ENCODE assay signal across 13 mouse cellular contexts in genomic region chr17:49996626-49997152, GRCm38 (mm10).
DNase-seq lines count a peak whose midpoint lies in the region; ATAC-seq and TF ChIP-seq lines count a peak whose summit lies in the region.
"Had no signal": no experiment of that assay in that cellular context is flagged by ENCODE, and none has a peak within 500 bp of the region (broad histone marks: within the 10 kb centered on the region; RNA-seq: fewer than 3 reads in every experiment).

No protein-coding gene starts in this region.

- peak overlapping the region; percentile 6; the same call in 1 of the 2 replicates for H3K27ac ChIP-seq in liver, embryonic 13.5 days
- H3K27ac ChIP-seq in liver, postnatal 0 days (ENCODE audit: low read depth): no peak overlapping the region
- peak overlapping the region; percentile 84 for H3K27ac ChIP-seq in limb, embryonic 10.5 days
- H3K27ac ChIP-seq in left cerebral cortex, adult 2 months: no peak overlapping the region

- intact Hi-C loops in heart, postnatal 25 days (cut with DNase I): no loop called here
- intact Hi-C loops in left cerebral cortex, adult 2 months (cut with DNase I): no loop called here

- no peak overlapping the region for H3K4me2 ChIP-seq in liver, embryonic 13.5 days
- H3K4me2 ChIP-seq in liver, postnatal 0 days (ENCODE audit: low read depth, low read length): no peak overlapping the region

- H3K9me3 ChIP-seq in liver, embryonic 13.5 days (replicated peaks): no peaks in the 10 kb centered on the region
- H3K9me3 ChIP-seq in liver, postnatal 0 days (ENCODE audit: low read length): no peaks in the 10 kb centered on the region
- no peaks in the 10 kb centered on the region for H3K9me3 ChIP-seq in limb, embryonic 10.5 days (replicated peaks)

- H3K4me3 ChIP-seq in liver, embryonic 13.5 days (replicated peaks): no peak overlapping the region
- H3K4me3 ChIP-seq in liver, postnatal 0 days (ENCODE audit: low read depth, low read length): no peak overlapping the region
- no peak overlapping the region for H3K4me3 ChIP-seq in limb, embryonic 10.5 days
- H3K4me3 ChIP-seq in left cerebral cortex, adult 2 months: no peak overlapping the region

- H3K4me1 ChIP-seq in liver, embryonic 13.5 days (replicated peaks): 0 out of 2 replicates have a peak, but pooled peaks cover 4% of the 10 kb centered on the region
- H3K4me1 ChIP-seq in liver, postnatal 0 days (ENCODE audit: insufficient read depth): no peaks in the 10 kb centered on the region
- H3K4me1 ChIP-seq in limb, embryonic 10.5 days: peaks cover 49% of the 10 kb centered on the region

- ATAC-seq in liver, embryonic 13.5 days (ENCODE audit: low read depth): no peak
- ATAC-seq in liver, postnatal 0 days: no peak

- H3K27me3 ChIP-seq in liver, embryonic 13.5 days: no peaks in the 10 kb centered on the region
- H3K27me3 ChIP-seq in liver, postnatal 0 days (ENCODE audit: insufficient read depth, low read length): no peaks in the 10 kb centered on the region
- no peaks in the 10 kb centered on the region for H3K27me3 ChIP-seq in limb, embryonic 10.5 days (ENCODE audit: low read depth, poor library complexity, severe bottlenecking)

- no peak for TF ChIP-seq EP300 in liver, postnatal 0 days (IDR thresholded peaks at IDR 0.05; ENCODE audit: low read depth)

- no peak overlapping the region for H3K9ac ChIP-seq in liver, embryonic 13.5 days
- no peak overlapping the region for H3K9ac ChIP-seq in liver, postnatal 0 days (replicated peaks)

- 57% methylated on average over 5 of the region's 5 CpGs for WGBS in liver, embryonic 13.5 days (ENCODE audit: insufficient replicate concordance)
- 65% methylated on average over 5 of the region's 5 CpGs for WGBS in liver, postnatal 0 days (ENCODE audit: insufficient replicate concordance)
- 17% methylated on average over 5 of the region's 5 CpGs for WGBS in limb, embryonic 10.5 days

- peak; percentile 28 for DNase-seq in gastrocnemius, adult 18-20 months (ENCODE audit: low spot score)
- no peak for DNase-seq in gastrocnemius, postnatal 10 days
- no peak for DNase-seq in liver, embryonic 13.5 days
- no peak for DNase-seq in liver, postnatal 0 days
- peak; percentile 31 for DNase-seq in heart, postnatal 25 days (ENCODE audit: low spot score)
- peak; percentile 49 for DNase-seq in limb, embryonic 10.5 days (ENCODE audit: low spot score)
- no peak for DNase-seq in thymus, adult 18-20 months
- no peak for DNase-seq in left cerebral cortex, adult 2 months (ENCODE audit: extremely low spot score in 1 of 2, low spot score in 2 of 2)
- DNase-seq: adrenal gland, adult 8-10 months; cerebellum, postnatal 36 days; liver; right cerebral cortex, adult 18-20 months; thymus, postnatal 14 days had no signal

- 0 out of 2 replicates have a peak, but pooled peaks cover 9% of the 10 kb centered on the region for H3K36me3 ChIP-seq in liver, embryonic 13.5 days
- no peaks in the 10 kb centered on the region; the same call in 1 of the 2 replicates for H3K36me3 ChIP-seq in liver, postnatal 0 days (replicated peaks; ENCODE audit: insufficient read depth, low read length)
- no peaks in the 10 kb centered on the region for H3K36me3 ChIP-seq in limb, embryonic 10.5 days

- TF ChIP-seq CTCF in liver, postnatal 0 days (IDR thresholded peaks at IDR 0.05; ENCODE audit: low read depth): no peak
- no peak for TF ChIP-seq CTCF in left cerebral cortex, adult 2 months (IDR thresholded peaks at IDR 0.05)

Comparison
In these comparisons a context has a peak if more than half of its experiments do, and no peak if none do; other contexts are left out.
1. DNase-seq: peak in gastrocnemius, adult 18-20 months (single experiment), heart, postnatal 25 days (single experiment) and limb, embryonic 10.5 days (single experiment); none in gastrocnemius, postnatal 10 days (single experiment), liver, embryonic 13.5 days (single experiment), liver, postnatal 0 days (single experiment), thymus, adult 18-20 months (0 of 2) and left cerebral cortex, adult 2 months (0 of 2).
2. H3K27ac ChIP-seq: peak in liver, embryonic 13.5 days (single experiment) and limb, embryonic 10.5 days (single experiment); none in liver, postnatal 0 days (single experiment) and left cerebral cortex, adult 2 months (single experiment).